Mouse (Mus musculus) embryonic fibroblast, embryonic 13.5 days (primary cell): ENCODE measurements around the gene Nemp1.

ENCODE experiments used
- CTCF ChIP-seq: IDR thresholded peaks from 2 replicates; pipeline ENCODE4 v1.5.1; 2011; ENCODE audit warnings: mild to moderate bottlenecking, control low read depth, low read length, moderate library complexity, borderline replicate concordance; ENCODE audit not compliant: insufficient read depth
- POLR2A ChIP-seq: IDR thresholded peaks from 2 replicates; pipeline ENCODE4 v1.6.1; 2011; ENCODE audit warnings: low read depth, mild to moderate bottlenecking, control low read depth, low read length, moderate library complexity

- TF ChIP-seq CTCF (no peak), POLR2A (no peak)
Observed at GRCm38 (mm10) chr10:127675859-127676398, 9.2 kb downstream of the Nemp1 start.
